ENCODE assay signal across 25 mouse cellular contexts in genomic region chr11:114787611-114788010, GRCm38 (mm10). TPM values are rescaled to one million over a fixed set of nuclear protein-coding genes. Genes with fewer than 3 reads are reported as not detected.
"Had no signal": no experiment of that assay in that cellular context is flagged by ENCODE, and none has a peak within 500 bp of the region (broad histone marks: within the 10 kb centered on the region; RNA-seq: fewer than 3 reads in every experiment).

No protein-coding gene starts in this region.

- H3K9ac ChIP-seq: liver, embryonic 15.5 days; liver, postnatal 0 days; lung, embryonic 15.5 days; midbrain, embryonic 13.5 days; midbrain, embryonic 15.5 days; neural tube, embryonic 13.5 days; neural tube, embryonic 15.5 days had no signal

- H3K4me3 ChIP-seq: liver, embryonic 15.5 days; lung, embryonic 15.5 days; megakaryocyte, embryonic 14.5 days; midbrain, embryonic 13.5 days; midbrain, embryonic 15.5 days; neural tube, embryonic 13.5 days; neural tube, embryonic 15.5 days had no signal

- DNase-seq: liver, postnatal 0 days; lung, adult 2 months; lung, postnatal 14 days; lung, postnatal 36 days; retina, postnatal 1 day; right cerebral cortex, adult 18-20 months; right cerebral cortex, postnatal 25 days; right cerebral cortex, postnatal 4 days; spleen, adult 18-20 months; thymus, adult 2 months; thymus, postnatal 25 days; thymus, postnatal 4 days had no signal

- H3K36me3 ChIP-seq: liver, embryonic 15.5 days; lung, embryonic 15.5 days; midbrain, embryonic 13.5 days; midbrain, embryonic 15.5 days; neural tube, embryonic 13.5 days; neural tube, embryonic 15.5 days had no signal

- H3K9me3 ChIP-seq: liver, embryonic 15.5 days; lung, embryonic 15.5 days; midbrain, embryonic 13.5 days; midbrain, embryonic 15.5 days; neural tube, embryonic 13.5 days; neural tube, embryonic 15.5 days had no signal

- H3K4me2 ChIP-seq: liver, embryonic 15.5 days; lung, embryonic 15.5 days; midbrain, embryonic 11.5 days; midbrain, embryonic 13.5 days; midbrain, embryonic 15.5 days; neural tube, embryonic 13.5 days; neural tube, embryonic 15.5 days had no signal

- ATAC-seq: liver, postnatal 0 days; lung, postnatal 0 days; midbrain, embryonic 13.5 days; midbrain, embryonic 15.5 days had no signal

- H3K27ac ChIP-seq: liver, embryonic 15.5 days; lung, embryonic 15.5 days; macrophage; midbrain, embryonic 13.5 days; midbrain, embryonic 15.5 days; neural tube, embryonic 13.5 days; neural tube, embryonic 15.5 days had no signal

RNA-seq across cellular contexts. Expression of gene Btbd17, which starts 8.1 kb away (rescaled TPM):
- polyA plus RNA-seq: liver, embryonic 15.5 days; liver, postnatal 0 days; macrophage had no signal

RNA-seq across cellular contexts. Expression of gene Gpr142, which starts 11.1 kb away (rescaled TPM):
- polyA plus RNA-seq: liver, embryonic 15.5 days; liver, postnatal 0 days; lung, adult 2 months; lung, embryonic 15.5 days; lung, postnatal 0 days; macrophage; midbrain, embryonic 13.5 days; midbrain, embryonic 15.5 days; midbrain, postnatal 0 days; neural tube, embryonic 11.5 days; neural tube, embryonic 13.5 days; neural tube, embryonic 15.5 days; thymus, adult 2 months; urinary bladder, adult 2 months had no signal
